Mouse (Mus musculus) small intestine, adult 10 weeks (tissue): Measurements from ENCODE around the gene Oas1d. TPM values are rescaled to one million over a fixed set of nuclear protein-coding genes. Genes with fewer than 3 reads are reported as not detected.

Source experiments
- polyA plus RNA-seq: library from polyadenylated mRNA; stranded (reverse); fragments of 350-450 nt; fragmentation: Illumina TruSeq; extraction: RNeasy Lipid Tissue Mini Kit (QIAGEN cat#74804); gene quantifications from one replicate; pipeline ENCODE4 v1.2.3, GENCODE M21; 2014; ENCODE audit warnings: low replicate concordance

Oas1d gene
- polyA plus RNA-seq: not detected

GRCm38 (mm10) chr5:120914204-120914603 lies at the start of gene Oas1d:
TSS of gene Oas1d (plus strand) at chr5:120914536.

GRCm38 (mm10) chr5:120887413-120887812 lies 26.9 kb upstream of the Oas1d start, which contains the start of gene Oas1g:
TSS of gene Oas1g (minus strand) at chr5:120887613.

GRCm38 (mm10) chr5:120906791-120907733 lies 7.3 kb upstream of the Oas1d start, which contains the start of gene Oas1a:
TSS of gene Oas1a (minus strand) at chr5:120907521.

Other genes with a start within 250 kb of the Oas1d start
- 0.22 TPM for gene Dtx1, start 202.6 kb upstream of the Oas1d start, polyA plus RNA-seq
- gene Oas2, start 164.7 kb upstream of the Oas1d start, polyA plus RNA-seq: 1.4 TPM
- gene Oas3, start 136.9 kb upstream of the Oas1d start, polyA plus RNA-seq: 9.9 TPM
- 0.30 TPM for gene Oas1e, start 119.0 kb upstream of the Oas1d start, polyA plus RNA-seq
- 0.48 TPM for gene Oas1c, start 102.0 kb upstream of the Oas1d start, polyA plus RNA-seq
- not detected for gene Oas1f, start 67.2 kb upstream of the Oas1d start, polyA plus RNA-seq
- gene Oas1h, start 53.1 kb upstream of the Oas1d start, polyA plus RNA-seq: not detected
- gene Oas1g, start 26.9 kb upstream of the Oas1d start, polyA plus RNA-seq: 4.8 TPM
- gene Oas1a, start 7.0 kb upstream of the Oas1d start, polyA plus RNA-seq: 1.9 TPM
- gene Rph3a, start 95.6 kb downstream of the Oas1d start, polyA plus RNA-seq: 0.15 TPM